Comparison of ENCODE assay signal across 8 mouse cellular contexts in the genomic region with DNA sequence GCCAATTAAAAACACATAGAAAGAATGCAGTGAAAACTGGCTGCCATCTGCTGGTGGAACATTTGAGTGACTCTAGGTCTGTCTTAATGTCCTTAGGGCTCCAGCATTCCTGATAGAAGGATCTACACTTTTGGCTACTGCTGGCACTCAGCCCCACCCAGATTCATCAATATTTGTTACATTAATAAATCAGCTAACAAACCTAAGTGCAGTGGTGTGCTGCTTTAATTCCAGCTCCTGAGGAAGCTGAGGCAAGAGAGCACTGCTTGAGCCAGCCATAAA. TPM values are rescaled to one million over a fixed set of nuclear protein-coding genes. Genes with fewer than 3 reads are reported as not detected.
A peak's percentile ranks its signal among the peaks of the same experiment; 100 is the strongest.
DNase-seq lines count a peak whose midpoint lies in the region; ATAC-seq and TF ChIP-seq lines count a peak whose summit lies in the region.

No protein-coding gene starts in this region.

- peak; percentile 88 for TF ChIP-seq CTCF in intestine, postnatal 0 days (IDR thresholded peaks at IDR 0.05; ENCODE audit: low read depth)

- H3K4me1 ChIP-seq in intestine, postnatal 0 days (replicated peaks; ENCODE audit: control insufficient read depth, insufficient read depth, low read length): 0 out of 2 replicates have a peak, but pooled peaks cover 3% of the 10 kb centered on the region
- no peaks in the 10 kb centered on the region for H3K4me1 ChIP-seq in stomach, embryonic 14.5 days (ENCODE audit: control insufficient read depth, insufficient read depth, low read length)

- peak; percentile 3 for DNase-seq in spleen, postnatal 36 days (ENCODE audit: low spot score in 2 of 2)
- no peak for DNase-seq in spleen, postnatal 4 days (ENCODE audit: low spot score in 2 of 2)
- DNase-seq in c-Kit-positive CD71-negative TER-119-negative erythroid progenitor cells, embryonic 14.5 days (ENCODE audit: low read depth): peak; percentile 8
- peak; percentile 19 to 39 for DNase-seq in frontal cortex, postnatal 25 days (ENCODE audit: low spot score in 2 of 2)
- DNase-seq in left cerebral cortex, postnatal 14 days (ENCODE audit: low spot score in 2 of 2): peak; percentile 52 to 65

- H3K9me3 ChIP-seq in intestine, postnatal 0 days (ENCODE audit: control insufficient read depth): no peaks in the 10 kb centered on the region
- H3K9me3 ChIP-seq in stomach, embryonic 14.5 days (ENCODE audit: control insufficient read depth, low read depth, low read length): no peaks in the 10 kb centered on the region

- no peak overlapping the region for H3K9ac ChIP-seq in intestine, postnatal 0 days (ENCODE audit: low read depth, low read length)
- H3K9ac ChIP-seq in stomach, embryonic 14.5 days (replicated peaks; ENCODE audit: low read depth, low read length): no peak overlapping the region

- H3K27ac ChIP-seq in intestine, postnatal 0 days (ENCODE audit: low read depth, low read length): no peak overlapping the region
- H3K27ac ChIP-seq in stomach, embryonic 14.5 days (ENCODE audit: low read length): no peak overlapping the region

- peak overlapping the region; percentile 56 for H3K4me2 ChIP-seq in intestine, postnatal 0 days (replicated peaks; ENCODE audit: low read depth)
- peak overlapping the region; percentile 26 for H3K4me2 ChIP-seq in stomach, embryonic 14.5 days (replicated peaks; ENCODE audit: low read depth, low read length)

- H3K4me3 ChIP-seq in intestine, postnatal 0 days (ENCODE audit: low read depth, low read length): no peak overlapping the region
- H3K4me3 ChIP-seq in stomach, embryonic 14.5 days (ENCODE audit: low read depth, low read length): no peak overlapping the region

- H3K36me3 ChIP-seq in intestine, postnatal 0 days (ENCODE audit: control insufficient read depth, insufficient read depth): no peaks in the 10 kb centered on the region
- no peaks in the 10 kb centered on the region for H3K36me3 ChIP-seq in stomach, embryonic 14.5 days (ENCODE audit: control insufficient read depth, insufficient read depth, low read length)

- peak; percentile 95; the same call in 1 of the 2 replicates for ATAC-seq in intestine, postnatal 0 days
- peak; percentile 73 for ATAC-seq in megakaryocyte progenitor cell, adult 5-6 weeks (replicated peaks; ENCODE audit: poor library complexity)
- peak; percentile 73 for ATAC-seq in stomach, embryonic 14.5 days (ENCODE audit: insufficient number of reproducible peaks, insufficient read depth, low FRiP score, low read depth)

- no peaks in the 10 kb centered on the region for H3K27me3 ChIP-seq in intestine, postnatal 0 days (replicated peaks; ENCODE audit: control insufficient read depth, insufficient read depth, low read length)
- H3K27me3 ChIP-seq in stomach, embryonic 14.5 days (ENCODE audit: control insufficient read depth, insufficient read depth, low read length): no peaks in the 10 kb centered on the region

- intact Hi-C loops in left cerebral cortex, postnatal 14 days (cut with DNase I): loop anchor here (2.0 kb wide), 1 partner anchor 97 kb away; no protein-coding TSS in a partner anchor

RNA-seq across cellular contexts. Expression of a gene that starts 32.7 kb away (rescaled TPM):
- polyA plus RNA-seq in intestine, postnatal 0 days (2015; fragmentation: Nextera tagmentation; extraction: Ambion mirVana): 610 and 613 TPM in 2 replicates
- 10 to 100 TPM; 27.1 to 33.1 TPM for total RNA-seq in left cerebral cortex, postnatal 14 days (2021)
- total RNA-seq in megakaryocyte progenitor cell, adult 5-6 weeks (2015): 82.3 and 89.0 TPM in 2 replicates
- 42.3 and 61.4 TPM in 2 replicates for total RNA-seq in megakaryocyte progenitor cell, adult 5-6 weeks (2017)
- 100 and 114 TPM in 2 replicates for polyA plus RNA-seq in stomach, embryonic 14.5 days (2014; fragmentation: Nextera tagmentation; extraction: Ambion mirVana)

RNA-seq across cellular contexts. Expression of a gene that starts 49.4 kb away (rescaled TPM):
- 8.7 and 10.3 TPM in 2 replicates for polyA plus RNA-seq in intestine, postnatal 0 days (2015; fragmentation: Nextera tagmentation; extraction: Ambion mirVana)
- 1 to 10 TPM in 1 of 2 experiments, under 1 TPM in 1; 0.62 to 2.1 TPM for total RNA-seq in left cerebral cortex, postnatal 14 days (2021)
- not detected in 2 replicates for total RNA-seq in megakaryocyte progenitor cell, adult 5-6 weeks (2015)
- not detected in 2 replicates for total RNA-seq in megakaryocyte progenitor cell, adult 5-6 weeks (2017)
- polyA plus RNA-seq in stomach, embryonic 14.5 days (2014; fragmentation: Nextera tagmentation; extraction: Ambion mirVana): 14.9 and 19.0 TPM in 2 replicates

Comparison
In these comparisons a context has a peak if more than half of its experiments do, and no peak if none do; other contexts are left out.
1. DNase-seq: peak in spleen, postnatal 36 days (2 of 2), c-Kit-positive CD71-negative TER-119-negative erythroid progenitor cells, embryonic 14.5 days (single experiment), frontal cortex, postnatal 25 days (2 of 2) and left cerebral cortex, postnatal 14 days (2 of 2); none in spleen, postnatal 4 days (0 of 2).
2. Peak in every context shown above with its lines, with median percentiles within 50 percentile points of each other: ATAC-seq.